Mouse (Mus musculus): ENCODE data around the gene Adsl.
"Not testable (repeated sequence)": the region's sequence is repeated elsewhere in the genome, so short reads cannot be mapped to it uniquely, and the experiment has no call there.

Gene Adsl

GRCm38 (mm10) chr15:80948145-80949135 is at the start of gene Adsl:
Adsl (plus strand) TSS chr15:80948490.
- DNase-seq (ENCODE audit: low read depth), result peak; percentile 54

GRCm38 (mm10) chr15:80899806-80900205 is 48.5 kb upstream of the Adsl start:
- peak; percentile 42 for DNase-seq (ENCODE audit: low read depth)

- DNase-seq (ENCODE audit: low read depth), result no peak
These were observed 46.3 kb upstream of the Adsl start for GRCm38 (mm10) chr15:80901806-80902513.

- DNase-seq (ENCODE audit: low read depth), result not testable (repeated sequence)
These were observed 43.5 kb upstream of the Adsl start for GRCm38 (mm10) chr15:80904776-80905175.

- no peak for DNase-seq (ENCODE audit: low read depth)
These were observed 38.1 kb upstream of the Adsl start for GRCm38 (mm10) chr15:80910183-80910582.

GRCm38 (mm10) chr15:80910790-80911531 is 37.3 kb upstream of the Adsl start:
- no peak for DNase-seq (ENCODE audit: low read depth)

- DNase-seq (ENCODE audit: low read depth), result no peak
These were observed 36.1 kb upstream of the Adsl start for GRCm38 (mm10) chr15:80912175-80912574.

- DNase-seq (ENCODE audit: low read depth), result no peak
These were observed 34.5 kb upstream of the Adsl start for GRCm38 (mm10) chr15:80913803-80914202.

- no peak for DNase-seq (ENCODE audit: low read depth)
These were observed 32.4 kb upstream of the Adsl start for GRCm38 (mm10) chr15:80915850-80916249.

- DNase-seq (ENCODE audit: low read depth), result no peak
These were observed 31.7 kb upstream of the Adsl start for GRCm38 (mm10) chr15:80916621-80917020.

- DNase-seq (ENCODE audit: low read depth), result no peak
These were observed 27.9 kb upstream of the Adsl start for GRCm38 (mm10) chr15:80920346-80920745.

GRCm38 (mm10) chr15:80921781-80922180 is 26.5 kb upstream of the Adsl start:
- no peak for DNase-seq (ENCODE audit: low read depth)

- no peak for DNase-seq (ENCODE audit: low read depth)
These were observed 24.1 kb upstream of the Adsl start for GRCm38 (mm10) chr15:80924211-80924610.

GRCm38 (mm10) chr15:80928811-80929355 is 19.4 kb upstream of the Adsl start:
- DNase-seq (ENCODE audit: low read depth), result no peak

GRCm38 (mm10) chr15:80930048-80930571 is 18.2 kb upstream of the Adsl start:
- peak; percentile 37 for DNase-seq (ENCODE audit: low read depth)

GRCm38 (mm10) chr15:80930676-80931320 is 17.5 kb upstream of the Adsl start:
- DNase-seq (ENCODE audit: low read depth), result not testable (repeated sequence)

GRCm38 (mm10) chr15:80931345-80931960 is 16.8 kb upstream of the Adsl start:
- no peak for DNase-seq (ENCODE audit: low read depth)

GRCm38 (mm10) chr15:80934841-80935240 is 13.4 kb upstream of the Adsl start:
- DNase-seq (ENCODE audit: low read depth), result no peak

- no peak for DNase-seq (ENCODE audit: low read depth)
These were observed 11.6 kb upstream of the Adsl start for GRCm38 (mm10) chr15:80936686-80937085.

GRCm38 (mm10) chr15:80938615-80939014 is 9.7 kb upstream of the Adsl start:
- no peak for DNase-seq (ENCODE audit: low read depth)

GRCm38 (mm10) chr15:80939401-80939800 is 8.9 kb upstream of the Adsl start:
- DNase-seq (ENCODE audit: low read depth), result no peak

All from fibroblast of lung, adult 2 months (primary cell).